Mouse (Mus musculus) MEL (cell line): Measurements from ENCODE around the gene Rtn4rl1. TPM values are rescaled to one million over a fixed set of nuclear protein-coding genes. Genes with fewer than 3 reads are reported as not detected.

ENCODE experiments used
- DNase-seq: peaks from one replicate; pipeline ENCODE4 v3.0.0; 2011; ENCODE audit warnings: low read depth, low spot score
- H3K27ac ChIP-seq: 2 replicates; pipeline ENCODE4 v1.5.1; 2012; ENCODE audit warnings: low read depth, mild to moderate bottlenecking, control low read depth, low read length, moderate library complexity; ENCODE audit not compliant: control insufficient read depth
- H3K27me3 ChIP-seq, 2 experiments: fragments of 150-350 bp in 1 of 2; sonication (generic) in 1 of 2; 2 replicates each; pipeline ENCODE4 v1.6.1; 2012; ENCODE audit warnings: low read length in 2 of 2, mild to moderate bottlenecking in 2 of 2, improper control_type of control experiment in 1 of 2, moderate library complexity in 1 of 2; ENCODE audit not compliant: insufficient read depth in 2 of 2, control insufficient read depth in 1 of 2
- H3K36me3 ChIP-seq, 2 experiments: 2 replicates each; pipeline ENCODE4 v1.6.1; 2012 to 2014; ENCODE audit warnings: low read length in 2 of 2, improper control_type of control experiment in 1 of 2, inconsistent platforms in 1 of 2, mild to moderate bottlenecking in 1 of 2; ENCODE audit not compliant: insufficient read depth in 2 of 2, control insufficient read depth in 1 of 2
- H3K4me1 ChIP-seq, 2 experiments: fragments of 150-350 bp in 1 of 2; sonication (generic) in 1 of 2; 2 replicates each; pipeline ENCODE4 v1.6.1; 2012; ENCODE audit warnings: low read length in 2 of 2, improper control_type of control experiment in 1 of 2, mild to moderate bottlenecking in 1 of 2; ENCODE audit not compliant: insufficient read depth in 2 of 2, control insufficient read depth in 1 of 2
- H3K4me3 ChIP-seq, 2 experiments: fragments of 150-350 bp in 1 of 2; sonication (generic) in 1 of 2; 2 replicates each; pipeline ENCODE4 v1.5.1; 2012; ENCODE audit warnings: low read depth in 2 of 2, low read length in 2 of 2, mild to moderate bottlenecking in 2 of 2, moderate library complexity in 2 of 2, control low read depth in 1 of 2, improper control_type of control experiment in 1 of 2; ENCODE audit not compliant: control insufficient read depth in 1 of 2, insufficient read depth in 1 of 2
- H3K79me2 ChIP-seq: 2 replicates; pipeline ENCODE4 v1.6.1; 2012; ENCODE audit warnings: mild to moderate bottlenecking, low read length, moderate library complexity; ENCODE audit not compliant: control insufficient read depth, poor library complexity, insufficient read depth
- H3K9ac ChIP-seq: 2 replicates; pipeline ENCODE4 v1.6.1; 2012; ENCODE audit warnings: low read depth, mild to moderate bottlenecking, control low read depth, low read length, moderate library complexity; ENCODE audit not compliant: control insufficient read depth, poor library complexity, severe bottlenecking
- H3K9me3 ChIP-seq: fragments of 150-350 bp; sonication (generic); replicated peaks from 2 replicates; pipeline ENCODE4 v1.6.1; 2012; ENCODE audit warnings: mild to moderate bottlenecking, low read length, improper control_type of control experiment, moderate library complexity; ENCODE audit not compliant: insufficient read depth
- BHLHE40 ChIP-seq: IDR thresholded peaks from 2 replicates; pipeline ENCODE4 v1.6.1; 2012; ENCODE audit warnings: low read depth, mild to moderate bottlenecking, inconsistent platforms, low read length, improper control_type of control experiment, borderline replicate concordance
- ETS1 ChIP-seq: IDR thresholded peaks from 2 replicates; pipeline ENCODE4 v1.6.1; 2012; ENCODE audit warnings: low read depth, mild to moderate bottlenecking, inconsistent platforms, low read length, improper control_type of control experiment, moderate library complexity
- GATA1 ChIP-seq: IDR thresholded peaks from 2 replicates; pipeline ENCODE4 v1.6.1; 2011; ENCODE audit warnings: low read depth, low read length, improper control_type of control experiment
- JUND ChIP-seq: IDR thresholded peaks from 2 replicates; pipeline ENCODE4 v1.6.1; 2011; ENCODE audit warnings: low read depth, mild to moderate bottlenecking, improper control_type of control experiment, low read length
- MAFK ChIP-seq: IDR thresholded peaks from 2 replicates; pipeline ENCODE4 v1.6.1; 2011; ENCODE audit warnings: low read depth, mild to moderate bottlenecking, low read length, improper control_type of control experiment, borderline replicate concordance
- MEF2A ChIP-seq: IDR thresholded peaks from 2 replicates; pipeline ENCODE4 v1.6.1; 2014; ENCODE audit warnings: low read depth, mild to moderate bottlenecking, inconsistent platforms, low read length, improper control_type of control experiment; ENCODE audit not compliant: poor library complexity, insufficient replicate concordance, severe bottlenecking; ENCODE audit errors: extremely low read depth
- MYC ChIP-seq: IDR thresholded peaks from 2 replicates; pipeline ENCODE4 v1.6.1; 2011; ENCODE audit warnings: low read depth, mild to moderate bottlenecking, low read length, improper control_type of control experiment, moderate library complexity
- NELFE ChIP-seq: IDR thresholded peaks from 2 replicates; pipeline ENCODE4 v1.6.1; 2011; ENCODE audit warnings: low read depth, low read length, improper control_type of control experiment
- POLR2A ChIP-seq, 2 experiments: IDR thresholded peaks; 2 replicates each; pipeline ENCODE4 v1.6.1; 2011 to 2012; ENCODE audit warnings: low read length in 2 of 2, mild to moderate bottlenecking in 2 of 2, control low read depth in 1 of 2, improper control_type of control experiment in 1 of 2, low read depth in 1 of 2, moderate library complexity in 1 of 2; ENCODE audit not compliant: control insufficient read depth in 1 of 2, insufficient read depth in 1 of 2, poor library complexity in 1 of 2
- POLR2AphosphoS2 ChIP-seq: IDR thresholded peaks from 2 replicates; pipeline ENCODE4 v1.6.1; 2011; ENCODE audit warnings: low read length, improper control_type of control experiment
- POLR2AphosphoS5 ChIP-seq: IDR thresholded peaks from 2 replicates; pipeline ENCODE4 v1.6.1; 2012; ENCODE audit warnings: low read depth, borderline replicate concordance, mild to moderate bottlenecking, inconsistent platforms, low read length, moderate library complexity, mixed read lengths
- RAD21 ChIP-seq: IDR thresholded peaks from 2 replicates; pipeline ENCODE4 v1.6.1; 2011; ENCODE audit warnings: mild to moderate bottlenecking, low read depth, low read length, improper control_type of control experiment
- SIN3A ChIP-seq: IDR thresholded peaks from 2 replicates; pipeline ENCODE4 v1.6.1; 2012; ENCODE audit warnings: low read length, improper control_type of control experiment, inconsistent platforms
- USF1 ChIP-seq: IDR thresholded peaks from 2 replicates; pipeline ENCODE4 v1.6.1; 2014; ENCODE audit warnings: low read depth, mild to moderate bottlenecking, inconsistent platforms, low read length, improper control_type of control experiment, moderate library complexity
- USF2 ChIP-seq, 2 experiments: IDR thresholded peaks; 2 replicates each; pipeline ENCODE4 v1.6.1; 2011 to 2012; ENCODE audit warnings: improper control_type of control experiment in 2 of 2, low read length in 2 of 2, borderline replicate concordance in 1 of 2, inconsistent platforms in 1 of 2, low read depth in 1 of 2, mild to moderate bottlenecking in 1 of 2; ENCODE audit not compliant: insufficient read depth in 1 of 2
- ZMIZ1 ChIP-seq: IDR thresholded peaks from 2 replicates; pipeline ENCODE4 v1.6.1; 2012; ENCODE audit warnings: low read depth, mild to moderate bottlenecking, inconsistent platforms, low read length, improper control_type of control experiment, moderate library complexity
- polyA plus RNA-seq, 2 experiments: library from polyadenylated mRNA; stranded (reverse) in 1 of 2; unstranded in 1 of 2; fragments of >175 nt in 1 of 2; fragments of >200 nt in 1 of 2; gene quantifications; 2 replicates each; pipeline versions ENCODE4 v1.2.1 to v1.2.4; 2012; ENCODE audit warnings: low replicate concordance in 2 of 2, low read depth in 1 of 2; ENCODE audit not compliant: insufficient read length in 2 of 2, insufficient read depth in 1 of 2, missing spikeins in 1 of 2
- total RNA-seq: library from RNA; depleted of rRNA; stranded (reverse); fragments of 300-350 nt; gene quantifications from 2 replicates; pipeline ENCODE4 v1.2.3, GENCODE M21; 2012

Rtn4rl1 gene
- total and polyA plus RNA-seq, 3 experiments: 0.35 to 2.6 TPM; not detected in 1

GRCm38 (mm10) chr11:75163379-75163778 lies 30.2 kb upstream of the Rtn4rl1 start:
- Histone ChIP-seq H3K79me2 (peaks cover 25% of the 10 kb centered on the region), H3K9me3 (no peaks in the 10 kb centered on the region), H3K36me3 (peaks cover 0 to 15% of the 10 kb centered on the region in 2 experiments; a peak in 2 of 4 replicates), H3K9ac (no peak overlapping the region), H3K4me1 (peaks cover 0 to 22% of the 10 kb centered on the region in 2 experiments; a peak in 2 of 4 replicates)
- no peak for DNase-seq
- TF ChIP-seq POLR2AphosphoS5: peak; percentile 25; the same call in 1 of the 2 replicates
- TF ChIP-seq ZMIZ1: no peak
- TF ChIP-seq, all 39 proteins: peak for 1
- no peak overlapping the region for H3K27ac ChIP-seq
- H3K4me3 ChIP-seq: no peak overlapping the region
- no peaks in the 10 kb centered on the region for H3K27me3 ChIP-seq

- Histone ChIP-seq H3K4me1 (peaks cover 0 to 22% of the 10 kb centered on the region in 2 experiments; a peak in 2 of 4 replicates), H3K9me3 (no peaks in the 10 kb centered on the region), H3K27ac (peak overlapping the region; percentile 41; the same call in 1 of the 2 replicates), H3K4me3 (no peak overlapping the region), H3K27me3 (no peaks in the 10 kb centered on the region), H3K79me2 (peaks cover 30% of the 10 kb centered on the region), H3K36me3 (peaks cover 0 to 15% of the 10 kb centered on the region in 2 experiments; a peak in 2 of 4 replicates), H3K9ac (no peak overlapping the region)
- TF ChIP-seq BHLHE40 (no peak), RAD21 (no peak), SIN3A (no peak), GATA1 (no peak), MAFK (no peak), MEF2A (no peak), ZMIZ1 (no peak), NELFE (no peak), USF1 (no peak), USF2 (IDR thresholded peaks at IDR 0.05; ENCODE audit: borderline replicate concordance in 1 of 2, insufficient read depth in 1 of 2, low read depth in 1 of 2, low read length in 2 of 2) (no peak), ETS1 (no peak), POLR2AphosphoS2 (no peak), MYC (no peak), POLR2AphosphoS5 (no peak), JUND (no peak), POLR2A (IDR thresholded peaks at IDR 0.05; ENCODE audit: control insufficient read depth in 1 of 2, insufficient read depth in 1 of 2, low read depth in 1 of 2, low read length in 2 of 2, poor library complexity in 1 of 2) (no peak)
- no peak for DNase-seq
These were observed 29.5 kb upstream of the Rtn4rl1 start for GRCm38 (mm10) chr11:75164051-75164450.
